Comparison of ENCODE assay signal across 20 mouse cellular contexts in genomic region chr2:180712037-180712689, GRCm38 (mm10). TPM values are rescaled to one million over a fixed set of nuclear protein-coding genes. Genes with fewer than 3 reads are reported as not detected.
A peak's percentile ranks its signal among the peaks of the same experiment; 100 is the strongest.
DNase-seq lines count a peak whose midpoint lies in the region; ATAC-seq and TF ChIP-seq lines count a peak whose summit lies in the region.
"Had no signal": no experiment of that assay in that cellular context is flagged by ENCODE, and none has a peak within 500 bp of the region (broad histone marks: within the 10 kb centered on the region; RNA-seq: fewer than 3 reads in every experiment).

No protein-coding gene starts in this region.

- peaks cover 5% of the 10 kb centered on the region for H3K4me1 ChIP-seq in heart, adult 2 months (ENCODE audit: control insufficient read depth, insufficient read depth, low read length)
- H3K4me1 ChIP-seq in G1E (ENCODE audit: insufficient read depth, low read depth, low read length) = peaks cover 36% of the 10 kb centered on the region
- H3K4me1 ChIP-seq in liver, embryonic 15.5 days (replicated peaks) = peaks cover 46% of the 10 kb centered on the region
- peaks cover 37% of the 10 kb centered on the region for H3K4me1 ChIP-seq in forebrain, embryonic 15.5 days

- 0 out of 2 replicates have a peak overlapping the region, but pooled peaks have one; percentile 7 for H3K4me3 ChIP-seq in heart, adult 2 months
- H3K4me3 ChIP-seq in G1E (ENCODE audit: low read depth, low read length) = no peak overlapping the region; the same call in 1 of the 2 replicates
- peak overlapping the region; percentile 99 for H3K4me3 ChIP-seq in liver, embryonic 15.5 days (replicated peaks)
- no peak overlapping the region for H3K4me3 ChIP-seq in forebrain, embryonic 15.5 days

- no peaks in the 10 kb centered on the region for H3K27me3 ChIP-seq in heart, adult 2 months (ENCODE audit: control insufficient read depth, insufficient read depth, low read length)
- H3K27me3 ChIP-seq in G1E (ENCODE audit: insufficient read depth, low read length) = no peaks in the 10 kb centered on the region
- no peaks in the 10 kb centered on the region for H3K27me3 ChIP-seq in liver, embryonic 15.5 days
- H3K27me3 ChIP-seq in forebrain, embryonic 15.5 days = no peaks in the 10 kb centered on the region
- H3K27me3 ChIP-seq: embryonic facial prominence, embryonic 12.5 days; hindbrain, embryonic 12.5 days had no signal

- no peaks in the 10 kb centered on the region for H3K9me3 ChIP-seq in G1E (replicated peaks)
- H3K9me3 ChIP-seq in liver, embryonic 15.5 days (replicated peaks) = no peaks in the 10 kb centered on the region
- no peaks in the 10 kb centered on the region for H3K9me3 ChIP-seq in forebrain, embryonic 15.5 days
- H3K9me3 ChIP-seq: embryonic facial prominence, embryonic 12.5 days; forebrain, embryonic 10.5 days; hindbrain, embryonic 12.5 days had no signal

- peak; percentile 47 for ATAC-seq in G1E (ENCODE audit: extremely low read depth, insufficient number of reproducible peaks, low FRiP score, poor library complexity, severe bottlenecking)
- ATAC-seq in erythroblast, adult 5-6 weeks (replicated peaks; ENCODE audit: low FRiP score, poor library complexity, severe bottlenecking) = peak; percentile 59
- ATAC-seq in liver, embryonic 15.5 days (ENCODE audit: insufficient read depth) = peak; percentile 75
- ATAC-seq in forebrain, embryonic 15.5 days (replicated peaks) = no peak
- ATAC-seq: inflammation-experienced regulatory T-cells, adult 6 months had no signal

- no peak overlapping the region for H3K27ac ChIP-seq in heart, adult 2 months
- H3K27ac ChIP-seq in liver, embryonic 15.5 days (replicated peaks) = peak overlapping the region; percentile 98
- H3K27ac ChIP-seq in forebrain, embryonic 15.5 days (replicated peaks) = no peak overlapping the region
- H3K27ac ChIP-seq: embryonic facial prominence, embryonic 12.5 days; forebrain, embryonic 10.5 days; hindbrain, embryonic 12.5 days had no signal

- peaks cover 7% of the 10 kb centered on the region for H3K79me2 ChIP-seq in heart, adult 2 months (replicated peaks; ENCODE audit: control insufficient read depth, insufficient read depth, low read length)

- TF ChIP-seq POLR2A in heart, adult 2 months (IDR thresholded peaks at IDR 0.05; ENCODE audit: insufficient read depth, low read depth, low read length) = no peak

- no peak for DNase-seq in heart, adult 2 months
- no peak for DNase-seq in heart, postnatal 14 days
- DNase-seq in G1E (ENCODE audit: low spot score) = no peak
- no peak for DNase-seq in urinary bladder, postnatal 4 days (ENCODE audit: low spot score in 2 of 2)
- no peak for DNase-seq in gastrocnemius, postnatal 4 days (ENCODE audit: low spot score in 2 of 2)
- DNase-seq: adrenal gland, adult 2 months; cerebellum, adult 2 months; gastrocnemius, postnatal 36 days; kidney, adult 9 months; kidney, postnatal 4 days; layer of hippocampus, postnatal 36 days; midbrain, embryonic 14.5 days; thymus, adult 2 months had no signal

- no peak overlapping the region for H3K9ac ChIP-seq in heart, adult 2 months (ENCODE audit: low read depth, low read length)
- H3K9ac ChIP-seq in liver, embryonic 15.5 days = peak overlapping the region; percentile 49
- H3K9ac ChIP-seq in forebrain, embryonic 15.5 days (replicated peaks) = no peak overlapping the region
- H3K9ac ChIP-seq: hindbrain, embryonic 12.5 days had no signal

- intact Hi-C loops in heart, adult 2 months (cut with DNase I) = loop anchor here (5.0 kb wide), 1 partner anchor 35 kb away; no protein-coding TSS in a partner anchor
- intact Hi-C loops in heart, postnatal 14 days (cut with DNase I) = no loop called here

- peak overlapping the region; percentile 79 for H3K4me2 ChIP-seq in liver, embryonic 15.5 days
- H3K4me2 ChIP-seq in forebrain, embryonic 15.5 days (replicated peaks) = no peak overlapping the region

- 79% methylated on average over 5 of the region's 5 CpGs for WGBS in heart, adult 2 months
- WGBS in liver, embryonic 15.5 days (ENCODE audit: insufficient replicate concordance) = 28% methylated on average over 5 of the region's 5 CpGs
- WGBS in forebrain, embryonic 15.5 days = 92% methylated on average over 5 of the region's 5 CpGs

- TF ChIP-seq EP300 in heart, adult 2 months (IDR thresholded peaks at IDR 0.05; ENCODE audit: insufficient read depth, low read depth, low read length) = no peak

- TF ChIP-seq CTCF in heart, adult 2 months (IDR thresholded peaks at IDR 0.05) = no peak
- no peak for TF ChIP-seq CTCF in G1E (IDR thresholded peaks at IDR 0.05; ENCODE audit: low read depth, low read length)

- H3K36me3 ChIP-seq in heart, adult 2 months (ENCODE audit: control insufficient read depth, insufficient read depth, low read length) = peaks cover 24% of the 10 kb centered on the region
- peaks cover 55% of the 10 kb centered on the region for H3K36me3 ChIP-seq in G1E (replicated peaks)
- H3K36me3 ChIP-seq in liver, embryonic 15.5 days (replicated peaks) = peaks cover 45% of the 10 kb centered on the region
- peaks cover 27% of the 10 kb centered on the region for H3K36me3 ChIP-seq in forebrain, embryonic 15.5 days

RNA-seq across cellular contexts. Expression of gene Gid8, which starts 2.2 kb away (rescaled TPM):
- 10 to 100 TPM; 59.3 to 61.3 TPM for total RNA-seq in heart, adult 2 months (2021)
- polyA plus RNA-seq in heart, adult 2 months (2012; rRNA removed) = 38.9 and 70.7 TPM in 2 replicates
- 10 to 100 TPM; 64.7 to 69.6 TPM for total RNA-seq in heart, postnatal 14 days (2021)
- total RNA-seq in G1E (2014; fragmentation: Nextera tagmentation) (68.9 and 79.7 TPM in 2 replicates), G1E (2017) (70.2 and 78.3 TPM in 2 replicates)
- polyA plus RNA-seq in G1E (2012) = 29.3 and 35.5 TPM in 2 replicates
- 49.8 and 77.7 TPM in 2 replicates for total RNA-seq in erythroblast, adult 5-6 weeks (2015; ENCODE audit: low replicate concordance)
- 113 and 114 TPM in 2 replicates for total RNA-seq in erythroblast, adult 5-6 weeks (2017; ENCODE audit: low replicate concordance)
- polyA plus RNA-seq in liver, embryonic 15.5 days (2015; fragmentation: Nextera tagmentation; extraction: Ambion mirVana) = 117 TPM in 2 replicates
- 10 to 100 TPM; 55.3 to 63.3 TPM for total RNA-seq in gastrocnemius, postnatal 4 days (2021)
- polyA plus RNA-seq in forebrain, embryonic 15.5 days (2015; fragmentation: Nextera tagmentation; extraction: Ambion mirVana) = 58.0 and 58.7 TPM in 2 replicates

RNA-seq across cellular contexts. Expression of gene Dido1, which starts 2.4 kb away (rescaled TPM):
- 10 to 100 TPM; 30.7 to 30.8 TPM for total RNA-seq in heart, adult 2 months (2021)
- polyA plus RNA-seq in heart, adult 2 months (2012; rRNA removed) = 8.6 and 13.8 TPM in 2 replicates
- total RNA-seq in heart, postnatal 14 days (2021) = 10 to 100 TPM; 39.0 to 39.7 TPM
- total RNA-seq in G1E (2014; fragmentation: Nextera tagmentation) (57.3 and 66.5 TPM in 2 replicates), G1E (2017) (53.6 and 62.3 TPM in 2 replicates)
- polyA plus RNA-seq in G1E (2012) = 19.4 and 21.4 TPM in 2 replicates
- total RNA-seq in erythroblast, adult 5-6 weeks (2015; ENCODE audit: low replicate concordance) = 25.2 and 25.3 TPM in 2 replicates
- total RNA-seq in erythroblast, adult 5-6 weeks (2017; ENCODE audit: low replicate concordance) = 45.2 and 57.2 TPM in 2 replicates
- polyA plus RNA-seq in liver, embryonic 15.5 days (2015; fragmentation: Nextera tagmentation; extraction: Ambion mirVana) = 11.7 and 13.1 TPM in 2 replicates
- total RNA-seq in gastrocnemius, postnatal 4 days (2021) = 10 to 100 TPM; 37.9 to 41.3 TPM
- 29.6 and 30.8 TPM in 2 replicates for polyA plus RNA-seq in forebrain, embryonic 15.5 days (2015; fragmentation: Nextera tagmentation; extraction: Ambion mirVana)

RNA-seq across cellular contexts. Expression of gene Slc17a9, which starts 12.9 kb away (rescaled TPM):
- total RNA-seq in heart, adult 2 months (2021) = under 1 TPM; 0.42 to 0.43 TPM
- 2.4 and 2.6 TPM in 2 replicates for polyA plus RNA-seq in heart, adult 2 months (2012; rRNA removed)
- total RNA-seq in heart, postnatal 14 days (2021) = under 1 TPM; 0.34 to 0.57 TPM
- total RNA-seq in G1E (2014; fragmentation: Nextera tagmentation) (1.2 and 2.0 TPM in 2 replicates), G1E (2017) (0.06 TPM in 1 of 2 replicates, not detected in the other)
- polyA plus RNA-seq in G1E (2012) = 0.26 and 0.36 TPM in 2 replicates
- total RNA-seq in erythroblast, adult 5-6 weeks (2015; ENCODE audit: low replicate concordance) = 10.6 and 16.1 TPM in 2 replicates
- total RNA-seq in erythroblast, adult 5-6 weeks (2017; ENCODE audit: low replicate concordance) = 1.5 and 3.1 TPM in 2 replicates
- polyA plus RNA-seq in liver, embryonic 15.5 days (2015; fragmentation: Nextera tagmentation; extraction: Ambion mirVana) = 8.1 and 10.0 TPM in 2 replicates
- total RNA-seq in gastrocnemius, postnatal 4 days (2021) = under 1 TPM; 0.73 to 0.93 TPM
- polyA plus RNA-seq in forebrain, embryonic 15.5 days (2015; fragmentation: Nextera tagmentation; extraction: Ambion mirVana) = 0.13 and 0.29 TPM in 2 replicates

Comparison
In these comparisons a context has a peak if more than half of its experiments do, and no peak if none do; other contexts are left out.
1. H3K4me3 ChIP-seq: peak in heart, adult 2 months (single experiment) and liver, embryonic 15.5 days (single experiment); none in G1E (single experiment) and forebrain, embryonic 15.5 days (single experiment).